Comparison of ENCODE assay signal across 12 mouse cellular contexts in the genomic region with DNA sequence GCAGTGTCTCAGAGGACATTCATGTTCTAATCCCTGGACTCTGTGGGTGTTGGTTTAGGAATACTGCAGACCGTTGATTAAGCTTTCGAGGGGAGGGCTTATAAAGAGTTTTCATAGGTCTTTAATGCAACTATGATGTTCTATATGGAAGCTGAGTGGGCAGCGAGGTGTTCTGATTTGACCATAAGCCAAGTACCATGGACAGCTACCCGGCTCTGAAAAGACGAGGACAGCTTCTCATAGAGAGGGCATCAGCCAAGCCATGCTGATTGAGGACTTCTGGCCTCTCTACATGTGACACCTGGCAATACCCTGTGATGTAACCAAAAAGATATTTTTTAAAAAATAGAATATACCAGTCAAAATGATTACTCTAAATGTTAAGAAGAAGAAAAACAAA.
DNase-seq lines count a peak whose midpoint lies in the region; ATAC-seq and TF ChIP-seq lines count a peak whose summit lies in the region.
"Had no signal": no experiment of that assay in that cellular context is flagged by ENCODE, and none has a peak within 500 bp of the region (broad histone marks: within the 10 kb centered on the region; RNA-seq: fewer than 3 reads in every experiment).

No protein-coding gene starts in this region.

- no peak overlapping the region for H3ac ChIP-seq in myocyte (ENCODE audit: control insufficient read depth, insufficient read length)

- H3K27ac ChIP-seq in heart, embryonic 12.5 days (ENCODE audit: poor library complexity, severe bottlenecking): no peak overlapping the region
- H3K27ac ChIP-seq in midbrain, embryonic 10.5 days (replicated peaks): no peak overlapping the region
- no peak overlapping the region for H3K27ac ChIP-seq in midbrain, embryonic 15.5 days
- H3K27ac ChIP-seq: heart, embryonic 10.5 days; liver, embryonic 15.5 days had no signal

- no peak overlapping the region for H3K9ac ChIP-seq in heart, embryonic 12.5 days
- no peak overlapping the region for H3K9ac ChIP-seq in midbrain, embryonic 15.5 days
- H3K9ac ChIP-seq: liver, embryonic 15.5 days had no signal

- 33% methylated on average over 5 of the region's 5 CpGs for WGBS in heart, embryonic 12.5 days
- whole genome bisulfite sequencing in midbrain, embryonic 10.5 days: 45% methylated on average over 5 of the region's 5 CpGs
- WGBS in midbrain, embryonic 15.5 days: 49% methylated on average over 5 of the region's 5 CpGs

- H3K4me3 ChIP-seq in heart, embryonic 12.5 days: no peak overlapping the region
- no peak overlapping the region for H3K4me3 ChIP-seq in midbrain, embryonic 10.5 days
- H3K4me3 ChIP-seq in midbrain, embryonic 15.5 days: no peak overlapping the region
- no peak overlapping the region for H3K4me3 ChIP-seq in myocyte
- H3K4me3 ChIP-seq: heart, embryonic 10.5 days; liver, embryonic 15.5 days had no signal

- no peaks in the 10 kb centered on the region for H3K4me1 ChIP-seq in heart, embryonic 12.5 days (replicated peaks)
- H3K4me1 ChIP-seq in midbrain, embryonic 10.5 days: no peaks in the 10 kb centered on the region
- no peaks in the 10 kb centered on the region for H3K4me1 ChIP-seq in midbrain, embryonic 15.5 days
- H3K4me1 ChIP-seq: heart, embryonic 10.5 days; liver, embryonic 15.5 days had no signal

- no peaks in the 10 kb centered on the region for H3K9me3 ChIP-seq in heart, embryonic 12.5 days (replicated peaks)
- no peaks in the 10 kb centered on the region for H3K9me3 ChIP-seq in midbrain, embryonic 10.5 days (replicated peaks)
- no peaks in the 10 kb centered on the region for H3K9me3 ChIP-seq in midbrain, embryonic 15.5 days
- H3K9me3 ChIP-seq: heart, embryonic 10.5 days; liver, embryonic 15.5 days had no signal

- TF ChIP-seq POLR2A in myocyte (IDR thresholded peaks at IDR 0.05; ENCODE audit: insufficient read length, low read depth): no peak

- ATAC-seq in heart, embryonic 12.5 days (ENCODE audit: insufficient number of reproducible peaks, low FRiP score): no peak
- ATAC-seq in midbrain, embryonic 15.5 days (replicated peaks): no peak

- peak; percentile 31 to 41 for DNase-seq in heart, postnatal 10 days
- peak; percentile 20 for DNase-seq in midbrain, embryonic 10.5 days (ENCODE audit: low spot score)
- peak; percentile 78 for DNase-seq in embryo, embryonic 10.5 days (ENCODE audit: low spot score)
- no peak for DNase-seq in right cerebral cortex, postnatal 25 days
- DNase-seq in urinary bladder, adult 2 months (ENCODE audit: low spot score): no peak
- DNase-seq: layer of hippocampus, postnatal 36 days; right cerebral cortex, adult 18-20 months had no signal

- no peaks in the 10 kb centered on the region for H3K27me3 ChIP-seq in heart, embryonic 12.5 days (replicated peaks)
- H3K27me3 ChIP-seq in midbrain, embryonic 10.5 days (ENCODE audit: low read depth, poor library complexity, severe bottlenecking): no peaks in the 10 kb centered on the region
- no peaks in the 10 kb centered on the region for H3K27me3 ChIP-seq in midbrain, embryonic 15.5 days (replicated peaks)
- no peaks in the 10 kb centered on the region for H3K27me3 ChIP-seq in myocyte (ENCODE audit: control insufficient read depth, insufficient read depth, insufficient read length)
- H3K27me3 ChIP-seq: liver, embryonic 15.5 days had no signal

- intact Hi-C loops in heart, postnatal 10 days (cut with DNase I): no loop called here

- H3K4me2 ChIP-seq in heart, embryonic 12.5 days: no peak overlapping the region
- no peak overlapping the region for H3K4me2 ChIP-seq in midbrain, embryonic 15.5 days
- no peak overlapping the region for H3K4me2 ChIP-seq in myocyte (ENCODE audit: low read depth)
- H3K4me2 ChIP-seq: liver, embryonic 15.5 days had no signal

- H3K36me3 ChIP-seq in heart, embryonic 12.5 days: no peaks in the 10 kb centered on the region
- no peaks in the 10 kb centered on the region for H3K36me3 ChIP-seq in midbrain, embryonic 10.5 days
- H3K36me3 ChIP-seq in midbrain, embryonic 15.5 days (replicated peaks): no peaks in the 10 kb centered on the region
- no peaks in the 10 kb centered on the region for H3K36me3 ChIP-seq in myocyte (ENCODE audit: control insufficient read depth, insufficient read depth)
- H3K36me3 ChIP-seq: heart, embryonic 10.5 days; liver, embryonic 15.5 days had no signal

- H3K79me2 ChIP-seq in myocyte (ENCODE audit: control insufficient read depth, insufficient read depth): no peaks in the 10 kb centered on the region

TF ChIP-seq in myocyte, 11 proteins besides CTCF, POLR2A, EP300 and RAD21:
- TF ChIP-seq REST (IDR thresholded peaks at IDR 0.05; ENCODE audit: insufficient read depth, insufficient read length) (peak; percentile 57), TCF12 (IDR thresholded peaks at IDR 0.05; ENCODE audit: insufficient read depth, poor library complexity, severe bottlenecking) (no peak), POLR2AphosphoS2 (IDR thresholded peaks at IDR 0.05; ENCODE audit: insufficient read length, low read depth) (no peak), USF1 (IDR thresholded peaks at IDR 0.05; ENCODE audit: low read depth) (no peak), MYOG (IDR thresholded peaks at IDR 0.05; ENCODE audit: control insufficient read depth in 1 of 3, insufficient read depth in 1 of 3, insufficient read length in 2 of 3, low read depth in 2 of 3) (no peak)
TF ChIP-seq in myocyte: peak in this region for 1.

Comparison
In these comparisons a context has a peak if more than half of its experiments do, and no peak if none do; other contexts are left out.
1. DNase-seq: peak in heart, postnatal 10 days (2 of 2), midbrain, embryonic 10.5 days (single experiment) and embryo, embryonic 10.5 days (single experiment); none in right cerebral cortex, postnatal 25 days (single experiment) and urinary bladder, adult 2 months (single experiment).